Mouse (Mus musculus) liver, embryonic 15.5 days (tissue): ENCODE results near the gene Fam178b. TPM values are rescaled to one million over a fixed set of nuclear protein-coding genes. Genes with fewer than 3 reads are reported as not detected.

Source experiments
- ATAC-seq: fragments of 200-750 bp; cut with Nextera tagmentation; 2 replicates; pipeline ENCODE4 v1.8.0; 2017; ENCODE audit warnings: moderate number of reproducible peaks, mild to moderate bottlenecking, moderate library complexity; ENCODE audit not compliant: insufficient read depth
- H3K27ac ChIP-seq: fragments of 300-500 bp; sonication (generic); replicated peaks from 2 replicates; pipeline ENCODE4 v1.5.1; 2015; ENCODE audit warnings: mild to moderate bottlenecking, inconsistent platforms
- H3K27me3 ChIP-seq: fragments of 300-500 bp; sonication (generic); 2 replicates; pipeline ENCODE4 v1.6.1; 2015; ENCODE audit warnings: mild to moderate bottlenecking, inconsistent platforms
- H3K36me3 ChIP-seq: fragments of 300-500 bp; sonication (generic); replicated peaks from 2 replicates; pipeline ENCODE4 v1.6.1; 2015; ENCODE audit warnings: moderate library complexity, mild to moderate bottlenecking, inconsistent platforms
- H3K4me1 ChIP-seq: fragments of 300-500 bp; sonication (generic); replicated peaks from 2 replicates; pipeline ENCODE4 v1.6.1; 2015; ENCODE audit warnings: inconsistent platforms
- H3K4me2 ChIP-seq: fragments of 300-500 bp; sonication (generic); 2 replicates; pipeline ENCODE4 v1.6.1; 2015; ENCODE audit warnings: moderate library complexity, mild to moderate bottlenecking, inconsistent platforms
- H3K4me3 ChIP-seq: fragments of 300-500 bp; sonication (generic); replicated peaks from 2 replicates; pipeline ENCODE4 v1.5.1; 2015; ENCODE audit warnings: mild to moderate bottlenecking, inconsistent platforms
- H3K9ac ChIP-seq: fragments of 300-500 bp; sonication (generic); 2 replicates; pipeline ENCODE4 v1.6.1; 2015; ENCODE audit warnings: moderate library complexity, mild to moderate bottlenecking, inconsistent platforms
- H3K9me3 ChIP-seq: fragments of 300-500 bp; sonication (generic); replicated peaks from 2 replicates; pipeline ENCODE4 v1.6.1; 2016; ENCODE audit warnings: inconsistent platforms
- WGBS: fragments of 180-500 bp; shearing (Covaris S2); methylation state at CpG from one replicate; pipeline ENCODE4 v1.1.7; 2015; ENCODE audit warnings: mixed read lengths; ENCODE audit not compliant: insufficient replicate concordance; 5-methylcytosine and 5-hydroxymethylcytosine counted together
- polyA plus RNA-seq: library from polyadenylated mRNA; unstranded; fragments of >200 nt; fragmentation: Nextera tagmentation; extraction: Ambion mirVana; gene quantifications from 2 replicates; pipeline ENCODE4 v1.2.1, GENCODE M21; 2015

Gene Fam178b
- polyA plus RNA-seq, 1 experiment from 2014 or later = 0.15 TPM

- no peak for ATAC-seq
- no peak overlapping the region for H3K9ac ChIP-seq
- no peak overlapping the region for H3K4me3 ChIP-seq
- peaks cover 26% of the 10 kb centered on the region for H3K36me3 ChIP-seq
- H3K4me1 ChIP-seq = peaks cover 18% of the 10 kb centered on the region
- H3K27me3 ChIP-seq = peaks cover 27% of the 10 kb centered on the region
- no peak overlapping the region for H3K27ac ChIP-seq
- H3K4me2 ChIP-seq = no peak overlapping the region
- H3K9me3 ChIP-seq = no peaks in the 10 kb centered on the region
- 75% methylated on average over 20 of the region's 20 CpGs for WGBS
Measured at GRCm38 (mm10) chr1:36550075-36550863, 132.7 kb downstream of the Fam178b start.

- Histone ChIP-seq H3K4me3 (no peak overlapping the region), H3K27ac (no peak overlapping the region), H3K36me3 (peaks cover 26% of the 10 kb centered on the region), H3K9me3 (no peaks in the 10 kb centered on the region), H3K27me3 (peaks cover 19% of the 10 kb centered on the region), H3K9ac (no peak overlapping the region), H3K4me2 (no peak overlapping the region), H3K4me1 (peaks cover 18% of the 10 kb centered on the region)
- ATAC-seq = no peak
- WGBS = 77% methylated on average over 18 of the region's 18 CpGs
Measured at GRCm38 (mm10) chr1:36549491-36549890, 133.5 kb downstream of the Fam178b start.

- no peak overlapping the region for H3K4me2 ChIP-seq
- H3K36me3 ChIP-seq = peaks cover 26% of the 10 kb centered on the region
- H3K27ac ChIP-seq = no peak overlapping the region
- H3K27me3 ChIP-seq = peaks cover 12% of the 10 kb centered on the region
- no peaks in the 10 kb centered on the region for H3K9me3 ChIP-seq
- H3K4me3 ChIP-seq = no peak overlapping the region
- peaks cover 18% of the 10 kb centered on the region for H3K4me1 ChIP-seq
- no peak for ATAC-seq
- WGBS = 59% methylated on average over 8 of the region's 8 CpGs
- H3K9ac ChIP-seq = no peak overlapping the region
Measured at GRCm38 (mm10) chr1:36548771-36549170, 134.2 kb downstream of the Fam178b start.

GRCm38 (mm10) chr1:36547981-36548598 lies 134.9 kb downstream of the Fam178b start:
- peaks cover 21% of the 10 kb centered on the region; the same call in 1 of the 2 replicates for H3K36me3 ChIP-seq
- H3K27me3 ChIP-seq = peaks cover 6% of the 10 kb centered on the region; the same call in 1 of the 2 replicates
- H3K4me2 ChIP-seq = no peak overlapping the region
- H3K9ac ChIP-seq = no peak overlapping the region
- no peak for ATAC-seq
- H3K4me1 ChIP-seq = peaks cover 18% of the 10 kb centered on the region
- H3K27ac ChIP-seq = no peak overlapping the region
- WGBS = 58% methylated on average over 9 of the region's 9 CpGs
- H3K9me3 ChIP-seq = no peaks in the 10 kb centered on the region
- H3K4me3 ChIP-seq = no peak overlapping the region

GRCm38 (mm10) chr1:36546888-36547471 lies 136.0 kb downstream of the Fam178b start, which contains the start of gene Ankrd39:
Gene Ankrd39, minus strand, starts transcription at chr1:36547445.
- peak within 1 kb of the TSS; percentile 61 for H3K9ac ChIP-seq
- peak; percentile 99 for ATAC-seq
- peaks cover 17% of the 10 kb centered on the region; the same call in 1 of the 2 replicates for H3K36me3 ChIP-seq
- no peaks in the 10 kb centered on the region for H3K27me3 ChIP-seq
- under 1% methylated on average over 43 of the region's 43 CpGs for WGBS
- peaks cover 18% of the 10 kb centered on the region for H3K4me1 ChIP-seq
- no peaks in the 10 kb centered on the region for H3K9me3 ChIP-seq
- 0 out of 2 replicates have a peak within 1 kb of the TSS, but pooled peaks have one; percentile 20 for H3K27ac ChIP-seq
- peak within 1 kb of the TSS; percentile 71 for H3K4me3 ChIP-seq
- H3K4me2 ChIP-seq = peak within 1 kb of the TSS; percentile 87

- ATAC-seq = no peak
- Histone ChIP-seq H3K27ac (no peak overlapping the region), H3K9ac (peak overlapping the region; percentile 61; the same call in 1 of the 2 replicates), H3K36me3 (peaks cover 20% of the 10 kb centered on the region), H3K4me2 (peak overlapping the region; percentile 87), H3K4me1 (peaks cover 18% of the 10 kb centered on the region), H3K4me3 (peak overlapping the region; percentile 71), H3K9me3 (no peaks in the 10 kb centered on the region), H3K27me3 (no peaks in the 10 kb centered on the region)
- 49% methylated on average over 19 of the region's 19 CpGs for WGBS
Measured at GRCm38 (mm10) chr1:36545845-36546600, 137.0 kb downstream of the Fam178b start.

- peaks cover 20% of the 10 kb centered on the region for H3K36me3 ChIP-seq
- WGBS = 41% methylated on average over 2 of the region's 2 CpGs
- no peaks in the 10 kb centered on the region for H3K27me3 ChIP-seq
- H3K9me3 ChIP-seq = no peaks in the 10 kb centered on the region
- 0 out of 2 replicates have a peak overlapping the region, but pooled peaks have one; percentile 87 for H3K4me2 ChIP-seq
- H3K27ac ChIP-seq = no peak overlapping the region
- no peak for ATAC-seq
- no peak overlapping the region for H3K4me3 ChIP-seq
- H3K4me1 ChIP-seq = peaks cover 18% of the 10 kb centered on the region
- no peak overlapping the region for H3K9ac ChIP-seq
Measured at GRCm38 (mm10) chr1:36545382-36545781, 137.6 kb downstream of the Fam178b start.

GRCm38 (mm10) chr1:36542925-36543324 lies 140.1 kb downstream of the Fam178b start:
- H3K4me1 ChIP-seq = peaks cover 25% of the 10 kb centered on the region
- H3K36me3 ChIP-seq = peaks cover 13% of the 10 kb centered on the region
- no peak overlapping the region for H3K9ac ChIP-seq
- no peak for ATAC-seq
- H3K4me2 ChIP-seq = no peak overlapping the region
- H3K9me3 ChIP-seq = no peaks in the 10 kb centered on the region
- 76% methylated on average over 9 of the region's 9 CpGs for WGBS
- no peak overlapping the region for H3K27ac ChIP-seq
- H3K4me3 ChIP-seq = no peak overlapping the region
- no peaks in the 10 kb centered on the region for H3K27me3 ChIP-seq

GRCm38 (mm10) chr1:36541844-36542243 lies 141.1 kb downstream of the Fam178b start:
- no peaks in the 10 kb centered on the region for H3K27me3 ChIP-seq
- peaks cover 24% of the 10 kb centered on the region for H3K4me1 ChIP-seq
- H3K36me3 ChIP-seq = peaks cover 13% of the 10 kb centered on the region
- WGBS = 86% methylated on average over 16 of the region's 16 CpGs
- H3K27ac ChIP-seq = no peak overlapping the region
- no peak overlapping the region for H3K9ac ChIP-seq
- H3K4me2 ChIP-seq = no peak overlapping the region
- no peaks in the 10 kb centered on the region for H3K9me3 ChIP-seq
- H3K4me3 ChIP-seq = no peak overlapping the region
- no peak for ATAC-seq

GRCm38 (mm10) chr1:36540807-36541206 lies 142.2 kb downstream of the Fam178b start:
- peaks cover 13% of the 10 kb centered on the region for H3K36me3 ChIP-seq
- H3K27ac ChIP-seq = no peak overlapping the region
- WGBS = 86% methylated on average over 12 of the region's 12 CpGs
- peaks cover 24% of the 10 kb centered on the region for H3K4me1 ChIP-seq
- no peak overlapping the region for H3K4me2 ChIP-seq
- no peak for ATAC-seq
- no peaks in the 10 kb centered on the region for H3K9me3 ChIP-seq
- no peak overlapping the region for H3K9ac ChIP-seq
- H3K27me3 ChIP-seq = no peaks in the 10 kb centered on the region
- H3K4me3 ChIP-seq = no peak overlapping the region
